Mouse (Mus musculus): Measurements from ENCODE around the gene Tnrc6a.

Tnrc6a gene

DNA sequence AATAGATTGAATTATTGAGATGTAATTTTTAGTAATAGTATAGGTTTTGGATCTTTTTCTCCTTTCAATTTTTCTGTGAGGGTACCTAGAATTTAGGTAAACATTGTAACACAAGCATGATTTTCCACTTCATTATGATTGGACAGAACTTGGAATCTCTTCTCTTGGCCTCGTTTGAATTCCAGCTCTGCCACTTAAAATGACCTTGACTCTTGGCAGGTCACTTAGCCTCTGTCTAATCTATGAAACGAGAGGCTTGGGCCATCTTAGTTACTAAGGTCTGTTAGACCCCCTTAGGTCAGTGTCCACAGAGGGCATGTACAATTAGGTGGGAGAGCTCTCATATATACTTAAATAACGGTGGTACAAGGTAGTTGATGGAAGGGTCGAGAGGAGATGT, 2.4 kb downstream of the Tnrc6a start:
- DNase-seq = no peak

- DNase-seq = no peak
Measured at GRCm38 (mm10) chr7:123127301-123127700, 3.6 kb downstream of the Tnrc6a start.

- no peak for DNase-seq
Measured at GRCm38 (mm10) chr7:123127981-123128380, 4.3 kb downstream of the Tnrc6a start.

- DNase-seq = no peak
Measured at GRCm38 (mm10) chr7:123129061-123129460, 5.4 kb downstream of the Tnrc6a start.

GRCm38 (mm10) chr7:123130198-123130597, 6.5 kb downstream of the Tnrc6a start:
- DNase-seq = no peak

- DNase-seq = no peak
Measured at GRCm38 (mm10) chr7:123132401-123132800, 8.7 kb downstream of the Tnrc6a start.

DNA sequence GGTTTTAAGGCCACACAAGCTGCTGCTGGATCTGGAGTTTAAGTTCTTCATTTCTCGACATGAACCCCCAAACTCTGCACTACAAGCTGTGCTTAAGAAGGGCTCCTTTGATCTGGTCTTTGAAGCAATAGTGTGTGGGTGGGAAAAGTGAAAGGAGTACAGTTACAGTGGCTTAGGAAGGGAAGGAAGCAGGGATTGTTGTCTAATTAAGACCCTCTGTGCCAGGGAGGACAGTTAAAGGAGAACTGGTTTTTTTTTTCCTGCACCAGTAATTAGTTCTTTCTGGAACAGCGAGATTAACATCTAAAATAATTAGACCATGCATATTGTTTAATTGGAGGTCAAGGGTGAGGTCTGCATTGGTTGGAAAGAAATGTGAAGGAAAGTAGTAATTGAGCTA, 11.2 kb downstream of the Tnrc6a start:
- no peak for DNase-seq

DNA sequence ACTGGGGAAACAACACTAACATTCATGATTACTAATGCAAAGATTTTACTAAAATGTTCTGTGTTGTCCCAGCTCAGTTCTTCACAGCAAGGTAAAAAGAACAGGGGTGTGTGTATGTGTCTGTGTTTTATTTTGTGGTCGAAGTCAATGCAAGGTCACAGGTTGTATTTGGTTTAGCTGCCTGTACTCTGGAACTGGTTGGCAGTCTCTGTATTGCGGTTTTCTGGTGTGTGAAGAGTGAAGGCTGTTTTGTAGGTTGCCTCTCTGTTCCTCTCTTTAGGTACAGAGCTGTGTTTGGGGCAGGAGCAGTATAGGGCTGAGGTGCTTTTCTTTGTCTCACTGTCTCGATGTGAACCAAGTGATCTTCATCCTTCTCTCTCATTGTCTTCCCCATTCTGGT, 12.0 kb downstream of the Tnrc6a start:
- DNase-seq = no peak

- DNase-seq = no peak
Measured at GRCm38 (mm10) chr7:123138001-123138400, 14.3 kb downstream of the Tnrc6a start.

GRCm38 (mm10) chr7:123146141-123146846, 22.6 kb downstream of the Tnrc6a start:
- no peak for DNase-seq

DNA sequence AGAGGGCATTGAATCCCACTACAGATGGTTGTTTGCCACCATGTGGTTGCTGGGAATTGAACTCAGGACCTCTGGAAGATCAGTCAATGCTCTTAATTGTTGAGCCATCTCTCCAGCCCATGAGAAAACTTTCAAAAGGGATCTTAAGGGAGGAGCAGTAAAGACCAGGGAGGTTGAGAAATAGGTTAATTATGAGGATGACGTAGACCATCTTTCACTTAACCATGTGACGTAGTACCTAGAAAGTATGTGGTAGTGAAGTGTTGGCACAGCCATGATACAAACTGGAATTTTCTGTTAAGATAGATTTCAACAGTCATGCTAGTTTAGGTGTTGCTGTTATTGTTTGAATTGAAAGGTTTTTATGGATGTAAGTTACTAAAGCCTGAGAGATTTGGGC, 24.1 kb downstream of the Tnrc6a start:
- DNase-seq = no peak

DNA sequence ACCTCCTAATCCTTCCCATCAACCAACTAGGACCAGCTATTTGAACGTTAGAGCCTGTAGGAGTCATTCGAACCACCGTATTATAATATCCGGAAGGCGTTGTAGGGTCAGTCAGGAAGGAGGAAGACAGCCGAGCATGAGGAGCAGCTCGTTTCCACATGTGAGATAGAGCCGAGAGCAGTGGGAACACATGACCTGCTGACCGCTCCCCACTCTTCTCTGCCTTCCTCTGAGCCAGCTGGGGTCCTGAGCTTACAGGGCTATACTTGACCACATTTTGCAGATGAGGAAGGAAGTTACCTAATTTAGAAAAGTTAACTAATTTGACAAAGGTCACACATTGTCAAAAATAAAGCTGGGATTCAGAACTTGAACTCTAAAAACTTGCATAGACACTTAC, 25.2 kb downstream of the Tnrc6a start:
- DNase-seq = no peak

DNA sequence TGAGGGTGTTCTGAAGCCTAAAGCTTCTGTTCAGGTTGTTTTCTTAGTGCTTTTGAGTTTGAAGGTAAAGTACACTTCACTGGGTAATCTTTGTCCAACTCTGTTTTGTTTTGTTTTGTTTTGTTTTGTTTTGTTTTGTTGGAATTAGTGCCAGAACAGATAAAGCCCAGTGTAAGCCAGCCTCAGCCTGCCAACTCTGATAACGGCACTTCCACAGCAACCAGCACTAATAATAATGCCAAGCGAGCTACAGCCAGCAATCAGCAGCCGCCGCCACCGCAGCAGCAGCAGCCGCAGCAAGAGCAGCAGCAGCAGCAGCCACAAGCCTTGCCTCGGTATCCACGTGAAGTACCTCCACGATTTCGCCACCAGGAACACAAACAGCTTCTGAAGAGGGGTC, 38.7 kb downstream of the Tnrc6a start:
- DNase-seq = no peak

- no peak for DNase-seq
Measured at GRCm38 (mm10) chr7:123167436-123167835, 43.8 kb downstream of the Tnrc6a start.

DNA sequence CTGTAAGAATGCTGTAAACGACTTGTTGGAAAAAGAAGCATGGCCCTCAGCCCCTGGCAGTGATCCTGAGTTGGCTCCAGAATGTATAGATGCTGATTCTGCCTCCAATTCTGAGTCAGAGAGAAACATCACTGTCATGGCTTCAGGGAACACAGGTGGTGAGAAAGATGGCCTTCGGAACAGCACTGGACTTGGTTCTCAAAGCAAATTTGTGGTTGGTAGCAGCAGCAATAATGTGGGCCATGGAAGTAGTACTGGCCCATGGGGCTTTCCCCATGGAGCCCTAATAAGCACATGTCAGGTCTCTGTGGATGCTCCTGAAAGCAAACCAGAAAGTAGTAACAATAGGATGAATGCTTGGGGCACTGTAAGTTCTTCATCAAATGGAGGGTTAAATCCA, 45.9 kb downstream of the Tnrc6a start:
- DNase-seq = no peak

DNA sequence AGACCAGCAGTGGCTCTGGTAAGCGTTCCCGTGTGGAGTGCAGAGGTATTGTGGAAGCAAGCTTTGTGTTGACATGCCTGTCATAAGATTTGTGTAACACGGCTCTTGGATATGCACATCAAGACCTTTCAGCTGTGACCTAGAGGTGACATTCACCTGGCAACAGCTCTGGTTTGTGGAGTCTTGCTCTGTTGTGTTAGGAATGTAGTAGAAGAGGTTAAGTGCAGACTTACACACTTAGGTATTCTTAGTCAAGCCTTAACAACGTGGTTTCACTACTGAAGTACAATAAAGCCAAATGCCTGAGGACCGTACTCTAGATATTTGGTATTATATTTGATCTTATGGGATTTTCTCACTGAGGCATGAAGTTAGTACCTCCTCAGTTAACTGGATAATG, 48.4 kb downstream of the Tnrc6a start:
- DNase-seq = no peak

GRCm38 (mm10) chr7:123177215-123177614, 53.5 kb downstream of the Tnrc6a start:
- no peak for DNase-seq

DNA sequence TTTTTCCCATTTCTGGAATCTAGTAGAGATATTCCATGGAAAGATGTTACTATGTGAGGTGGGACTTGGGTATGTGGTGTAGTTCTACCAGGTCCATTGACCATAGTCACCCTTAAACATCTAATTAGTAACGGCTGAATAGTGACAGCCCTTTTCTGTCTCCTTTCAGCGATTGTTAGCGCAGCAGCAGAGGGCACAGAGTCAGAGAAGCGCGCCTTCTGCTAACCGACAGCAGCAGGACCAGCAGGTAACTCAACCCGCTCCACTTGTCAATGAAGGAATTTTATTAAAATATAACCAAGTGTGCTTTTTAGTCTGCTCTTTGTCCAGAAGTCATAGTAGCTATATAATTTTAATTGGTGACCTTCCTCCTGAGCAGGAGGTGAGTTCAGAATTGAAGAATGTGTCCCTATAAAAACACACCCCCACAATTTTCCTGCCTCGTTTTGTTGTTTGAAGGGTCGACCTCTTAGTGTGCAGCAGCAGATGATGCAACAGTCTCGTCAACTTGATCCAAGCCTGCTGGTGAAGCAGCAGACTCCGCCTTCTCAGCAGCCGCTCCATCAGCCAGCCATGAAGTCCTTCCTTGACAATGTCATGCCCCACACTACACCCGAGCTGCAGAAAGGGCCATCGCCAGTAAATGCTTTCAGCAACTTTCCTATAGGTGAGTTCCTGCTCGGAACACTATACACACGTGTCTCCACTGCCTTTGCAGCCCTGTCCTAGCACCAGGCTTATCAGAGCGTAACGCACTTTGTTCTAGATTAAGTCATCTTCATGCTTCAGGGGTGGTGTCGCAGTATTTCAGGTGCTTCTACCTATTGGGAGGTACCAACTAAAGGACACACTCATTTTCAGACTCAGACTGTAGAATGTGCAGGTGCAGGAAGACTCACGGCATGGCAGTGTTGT, 58.4 kb downstream of the Tnrc6a start:
- peak; percentile 53 for DNase-seq

DNA sequence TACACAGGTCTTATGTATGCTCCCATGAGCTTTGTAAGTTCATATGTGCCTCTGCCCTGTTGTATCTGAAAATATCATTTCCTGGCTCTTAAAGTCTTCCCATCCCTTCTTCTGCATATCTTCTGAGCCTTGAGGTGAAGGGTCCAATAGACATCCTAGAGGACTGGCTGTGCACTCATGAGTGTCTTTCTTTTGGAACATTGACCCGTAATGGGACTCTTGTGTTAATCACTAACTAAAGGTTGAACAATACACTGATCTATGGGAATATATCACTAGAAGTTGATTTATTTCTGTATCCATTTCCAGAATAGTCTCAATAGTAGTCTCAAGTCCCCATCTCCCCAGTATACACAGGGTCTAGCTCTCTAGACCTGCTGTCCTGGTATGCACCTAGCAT, 61.2 kb downstream of the Tnrc6a start:
- no peak for DNase-seq

DNA sequence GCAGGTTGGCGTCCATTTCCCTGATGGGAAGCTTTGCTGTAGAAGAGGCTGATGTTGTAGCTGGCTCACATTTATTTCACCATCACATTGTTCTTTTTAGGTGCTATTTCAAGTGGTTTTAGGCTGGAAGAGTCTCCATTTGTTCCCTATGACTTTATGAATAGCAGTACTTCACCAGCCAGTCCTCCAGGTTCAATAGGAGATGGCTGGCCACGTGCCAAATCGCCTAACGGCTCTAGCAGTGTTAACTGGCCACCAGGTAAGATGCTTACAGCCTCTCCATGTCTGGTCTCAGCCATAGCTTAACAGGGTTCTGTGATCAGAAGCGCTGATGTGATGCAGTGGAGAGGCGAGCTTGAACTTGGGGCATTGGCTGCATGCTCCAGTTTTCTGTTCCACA, 62.8 kb downstream of the Tnrc6a start:
- no peak for DNase-seq

DNA sequence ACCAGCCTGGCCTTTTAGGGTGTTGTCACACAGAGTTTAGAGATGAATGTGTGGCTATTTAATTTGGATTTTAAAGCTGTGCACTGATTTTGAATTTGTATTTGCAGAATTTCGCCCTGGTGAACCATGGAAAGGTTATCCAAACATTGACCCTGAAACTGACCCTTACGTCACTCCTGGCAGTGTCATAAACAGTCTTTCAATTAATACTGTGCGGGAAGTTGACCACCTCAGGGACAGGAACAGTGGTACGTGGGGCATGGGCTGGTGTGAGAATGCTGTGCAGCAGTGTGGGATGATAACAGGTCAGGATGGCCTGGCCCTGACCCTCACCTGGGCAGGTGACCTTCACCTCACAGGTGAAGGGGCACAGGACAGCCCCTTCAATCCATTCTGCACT, 63.6 kb downstream of the Tnrc6a start:
- no peak for DNase-seq

DNA sequence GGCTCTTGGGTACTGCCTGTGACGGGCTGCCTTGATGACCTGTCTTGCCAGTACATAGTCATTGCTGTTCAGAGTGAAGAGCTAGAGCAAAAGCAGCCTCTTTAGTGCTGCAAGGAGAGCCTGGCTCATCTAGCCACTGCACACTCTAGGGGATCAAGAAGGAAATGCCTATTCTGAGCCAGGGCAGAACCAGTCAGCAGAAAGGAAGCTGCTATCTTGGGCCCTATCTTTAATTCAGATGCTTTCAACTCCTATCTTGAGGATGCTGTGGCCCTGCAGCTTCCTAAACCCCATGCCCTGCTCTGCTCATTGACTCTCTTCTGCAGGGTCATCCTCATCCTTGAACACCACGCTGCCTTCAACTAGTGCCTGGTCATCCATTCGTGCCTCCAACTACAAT, 64.8 kb downstream of the Tnrc6a start:
- no peak for DNase-seq

GRCm38 (mm10) chr7:123189762-123190161, 66.1 kb downstream of the Tnrc6a start:
- DNase-seq = no peak

DNA sequence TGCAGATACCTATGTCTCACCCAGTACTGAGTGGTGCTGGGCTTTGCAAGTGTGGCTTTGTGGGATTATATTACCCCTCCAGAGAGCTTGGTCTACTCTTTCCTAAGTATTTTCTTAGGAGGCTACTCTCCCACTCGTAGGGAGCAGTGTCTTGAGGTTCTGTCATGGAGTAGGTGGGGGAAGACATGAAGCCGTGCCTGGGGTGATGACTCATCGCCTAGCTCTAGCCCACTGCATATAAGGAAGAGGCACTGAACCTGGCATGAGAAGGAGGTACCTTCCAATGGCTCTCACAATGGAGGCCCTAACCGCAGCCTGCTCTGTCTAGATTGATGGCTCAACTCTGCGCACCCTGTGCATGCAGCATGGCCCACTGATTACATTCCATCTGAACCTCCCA, 68.0 kb downstream of the Tnrc6a start:
- DNase-seq = no peak

All from kidney, adult 18-20 months (tissue).